Mouse (Mus musculus) embryonic facial prominence, embryonic 12.5 days (tissue): ENCODE results near the gene Fbxl2. TPM values are rescaled to one million over a fixed set of nuclear protein-coding genes. Genes with fewer than 3 reads are reported as not detected.

ENCODE experiments used
- ATAC-seq: fragments of 200-750 bp; cut with Nextera tagmentation; 2 replicates; pipeline ENCODE4 v1.8.0; 2017; ENCODE audit not compliant: insufficient number of reproducible peaks, insufficient read depth, low FRiP score, low TSS enrichment
- H3K27ac ChIP-seq: fragments of 300-500 bp; sonication (generic); 2 replicates; pipeline ENCODE4 v1.5.1; 2016; ENCODE audit warnings: mild to moderate bottlenecking
- H3K27me3 ChIP-seq: fragments of 300-500 bp; sonication (generic); 2 replicates; pipeline ENCODE4 v1.6.1; 2016; ENCODE audit warnings: mild to moderate bottlenecking, moderate library complexity
- H3K36me3 ChIP-seq: fragments of 300-500 bp; sonication (generic); 2 replicates; pipeline ENCODE4 v1.6.1; 2016; ENCODE audit warnings: mild to moderate bottlenecking
- H3K4me1 ChIP-seq: fragments of 300-500 bp; sonication (generic); 2 replicates; pipeline ENCODE4 v1.6.1; 2016
- H3K4me2 ChIP-seq: fragments of 300-500 bp; sonication (generic); replicated peaks from 2 replicates; pipeline ENCODE4 v1.6.1; 2016; ENCODE audit warnings: mild to moderate bottlenecking, moderate library complexity
- H3K4me3 ChIP-seq: fragments of 300-500 bp; sonication (generic); 2 replicates; pipeline ENCODE4 v1.5.1; 2016; ENCODE audit warnings: mild to moderate bottlenecking
- H3K9ac ChIP-seq: fragments of 300-500 bp; sonication (generic); 2 replicates; pipeline ENCODE4 v1.6.1; 2016; ENCODE audit warnings: mild to moderate bottlenecking, moderate library complexity
- H3K9me3 ChIP-seq: fragments of 300-500 bp; sonication (generic); 2 replicates; pipeline ENCODE4 v1.6.1; 2016; ENCODE audit warnings: mild to moderate bottlenecking, moderate library complexity
- WGBS: fragments of 180-500 bp; shearing (Covaris S2); methylation state at CpG from one replicate; pipeline ENCODE4 v1.1.7; 2016; 5-methylcytosine and 5-hydroxymethylcytosine counted together
- polyA plus RNA-seq: library from polyadenylated mRNA; unstranded; fragments of >200 nt; fragmentation: Nextera tagmentation; extraction: Ambion mirVana; gene quantifications from 2 replicates; pipeline ENCODE4 v1.2.1, GENCODE M21; 2016

Fbxl2 gene
- polyA plus RNA-seq, 1 experiment from 2014 or later = 8.3 TPM

- Histone ChIP-seq H3K27me3 (no peaks in the 10 kb centered on the region), H3K4me2 (no peak overlapping the region), H3K27ac (no peak overlapping the region), H3K9me3 (no peaks in the 10 kb centered on the region), H3K36me3 (no peaks in the 10 kb centered on the region), H3K4me3 (no peak overlapping the region), H3K4me1 (no peaks in the 10 kb centered on the region), H3K9ac (no peak overlapping the region)
- 86% methylated on average over 4 of the region's 4 CpGs for WGBS
- ATAC-seq = no peak
These were observed 30.3 kb downstream of the Fbxl2 start for GRCm38 (mm10) chr9:114015724-114016123.

- no peak for ATAC-seq
- H3K4me1 ChIP-seq = no peaks in the 10 kb centered on the region
- no peaks in the 10 kb centered on the region for H3K27me3 ChIP-seq
- no peaks in the 10 kb centered on the region for H3K9me3 ChIP-seq
- H3K36me3 ChIP-seq = no peaks in the 10 kb centered on the region
- no peak overlapping the region for H3K27ac ChIP-seq
- H3K9ac ChIP-seq = no peak overlapping the region
- H3K4me3 ChIP-seq = no peak overlapping the region
- 83% methylated on average over 1 of the region's 1 CpGs for WGBS
- H3K4me2 ChIP-seq = no peak overlapping the region
These were observed 32.0 kb downstream of the Fbxl2 start for GRCm38 (mm10) chr9:114014034-114014433.

- Histone ChIP-seq H3K27me3 (no peaks in the 10 kb centered on the region), H3K9ac (no peak overlapping the region), H3K4me2 (no peak overlapping the region), H3K4me3 (no peak overlapping the region), H3K4me1 (no peaks in the 10 kb centered on the region), H3K27ac (no peak overlapping the region), H3K36me3 (no peaks in the 10 kb centered on the region), H3K9me3 (no peaks in the 10 kb centered on the region)
- no peak for ATAC-seq
- 65% methylated on average over 18 of the region's 18 CpGs for WGBS
These were observed 34.8 kb downstream of the Fbxl2 start for GRCm38 (mm10) chr9:114011203-114011602.

- H3K4me3 ChIP-seq = no peak overlapping the region
- H3K9ac ChIP-seq = no peak overlapping the region
- no peak overlapping the region for H3K4me2 ChIP-seq
- H3K4me1 ChIP-seq = no peaks in the 10 kb centered on the region
- H3K36me3 ChIP-seq = no peaks in the 10 kb centered on the region
- WGBS = 54% methylated on average over 5 of the region's 5 CpGs
- no peaks in the 10 kb centered on the region for H3K27me3 ChIP-seq
- no peaks in the 10 kb centered on the region for H3K9me3 ChIP-seq
- H3K27ac ChIP-seq = no peak overlapping the region
- no peak for ATAC-seq
These were observed 36.5 kb downstream of the Fbxl2 start for GRCm38 (mm10) chr9:114009526-114009925.

GRCm38 (mm10) chr9:114007850-114008350 lies 38.1 kb downstream of the Fbxl2 start:
- H3K4me2 ChIP-seq = no peak overlapping the region
- H3K36me3 ChIP-seq = no peaks in the 10 kb centered on the region
- no peak overlapping the region for H3K4me3 ChIP-seq
- no peaks in the 10 kb centered on the region for H3K4me1 ChIP-seq
- H3K27ac ChIP-seq = no peak overlapping the region
- no peaks in the 10 kb centered on the region for H3K27me3 ChIP-seq
- H3K9me3 ChIP-seq = no peaks in the 10 kb centered on the region
- 90% methylated on average over 9 of the region's 9 CpGs for WGBS
- no peak for ATAC-seq
- no peak overlapping the region for H3K9ac ChIP-seq

- H3K27me3 ChIP-seq = no peaks in the 10 kb centered on the region
- ATAC-seq = no peak
- no peak overlapping the region for H3K4me2 ChIP-seq
- H3K4me1 ChIP-seq = no peaks in the 10 kb centered on the region
- no peak overlapping the region for H3K9ac ChIP-seq
- 0 out of 2 replicates have a peak, but pooled peaks cover 2% of the 10 kb centered on the region for H3K36me3 ChIP-seq
- no peak overlapping the region for H3K4me3 ChIP-seq
- 72% methylated on average over 9 of the region's 9 CpGs for WGBS
- no peak overlapping the region for H3K27ac ChIP-seq
- no peaks in the 10 kb centered on the region for H3K9me3 ChIP-seq
These were observed 39.2 kb downstream of the Fbxl2 start for GRCm38 (mm10) chr9:114006801-114007200.

GRCm38 (mm10) chr9:113998311-113998710 lies 47.7 kb downstream of the Fbxl2 start:
- H3K9me3 ChIP-seq = peaks cover 6% of the 10 kb centered on the region; the same call in 1 of the 2 replicates
- no peak overlapping the region for H3K27ac ChIP-seq
- no peak overlapping the region for H3K4me2 ChIP-seq
- no peak for ATAC-seq
- no peak overlapping the region for H3K9ac ChIP-seq
- WGBS = 61% methylated on average over 2 of the region's 2 CpGs
- peaks cover 5% of the 10 kb centered on the region; the same call in 1 of the 2 replicates for H3K36me3 ChIP-seq
- H3K4me1 ChIP-seq = no peaks in the 10 kb centered on the region
- H3K27me3 ChIP-seq = no peaks in the 10 kb centered on the region
- H3K4me3 ChIP-seq = no peak overlapping the region

- no peak overlapping the region for H3K27ac ChIP-seq
- H3K27me3 ChIP-seq = no peaks in the 10 kb centered on the region
- H3K36me3 ChIP-seq = no peaks in the 10 kb centered on the region
- ATAC-seq = no peak
- H3K9ac ChIP-seq = no peak overlapping the region
- 91% methylated on average over 7 of the region's 7 CpGs for WGBS
- H3K4me2 ChIP-seq = no peak overlapping the region
- H3K4me1 ChIP-seq = no peaks in the 10 kb centered on the region
- H3K4me3 ChIP-seq = no peak overlapping the region
- no peaks in the 10 kb centered on the region for H3K9me3 ChIP-seq
These were observed 53.2 kb downstream of the Fbxl2 start for GRCm38 (mm10) chr9:113992810-113993209.

GRCm38 (mm10) chr9:113990547-113991248 lies 55.3 kb downstream of the Fbxl2 start:
- H3K9ac ChIP-seq = no peak overlapping the region
- WGBS = 28% methylated on average over 18 of the region's 18 CpGs
- H3K4me2 ChIP-seq = peak overlapping the region; percentile 25; the same call in 1 of the 2 replicates

GRCm38 (mm10) chr9:113984946-113985620 lies 60.9 kb downstream of the Fbxl2 start:
- Histone ChIP-seq H3K9me3 (no peaks in the 10 kb centered on the region), H3K9ac (no peak overlapping the region), H3K4me2 (no peak overlapping the region), H3K36me3 (no peaks in the 10 kb centered on the region), H3K27me3 (no peaks in the 10 kb centered on the region), H3K4me1 (no peaks in the 10 kb centered on the region), H3K27ac (no peak overlapping the region), H3K4me3 (no peak overlapping the region)
- WGBS = 84% methylated on average over 13 of the region's 13 CpGs
- ATAC-seq = no peak

More at GRCm38 (mm10) chr9:113990547-113991248, 55.3 kb downstream of the Fbxl2 start:
- H3K9me3 ChIP-seq = no peaks in the 10 kb centered on the region
- H3K4me1 ChIP-seq = no peaks in the 10 kb centered on the region
- no peak for ATAC-seq
- H3K27me3 ChIP-seq = no peaks in the 10 kb centered on the region
- no peaks in the 10 kb centered on the region for H3K36me3 ChIP-seq
- H3K27ac ChIP-seq = no peak overlapping the region
- H3K4me3 ChIP-seq = no peak overlapping the region

GRCm38 (mm10) chr9:113982883-113983670 lies 62.9 kb downstream of the Fbxl2 start:
- no peaks in the 10 kb centered on the region for H3K4me1 ChIP-seq
- no peak for ATAC-seq
- H3K36me3 ChIP-seq = peaks cover 11% of the 10 kb centered on the region; the same call in 1 of the 2 replicates
- no peaks in the 10 kb centered on the region for H3K9me3 ChIP-seq
- H3K27me3 ChIP-seq = no peaks in the 10 kb centered on the region
- no peak overlapping the region for H3K4me3 ChIP-seq
- H3K9ac ChIP-seq = no peak overlapping the region
- H3K4me2 ChIP-seq = no peak overlapping the region
- 81% methylated on average over 11 of the region's 11 CpGs for WGBS
- H3K27ac ChIP-seq = no peak overlapping the region
